Mouse (Mus musculus): ENCODE measurements around the gene 2310022A10Rik.

DNA sequence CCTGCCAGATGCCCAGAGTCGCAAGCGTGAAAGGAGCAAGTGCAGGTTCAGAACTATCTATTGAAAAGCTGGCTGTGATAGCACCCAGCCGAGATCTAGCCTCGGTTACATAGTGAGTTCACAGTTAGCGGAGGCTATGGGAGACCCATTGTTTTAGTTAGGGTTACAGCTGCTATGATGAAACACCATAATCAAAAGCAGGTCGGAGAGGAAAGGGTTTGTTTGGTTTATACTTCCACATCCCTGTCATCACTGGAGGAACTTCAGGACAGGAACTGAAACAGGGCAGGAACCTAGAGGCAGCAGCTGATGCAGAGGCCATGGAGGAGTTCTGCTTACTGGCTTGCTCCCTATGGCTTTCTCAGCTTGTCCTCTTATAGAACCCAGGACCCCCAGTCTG is 24.6 kb downstream of the 2310022A10Rik start:
- TF ChIP-seq POLR2A (IDR thresholded peaks at IDR 0.05; ENCODE audit: low read depth, low read length) (no peak), CTCF (IDR thresholded peaks at IDR 0.05; ENCODE audit: extremely low read depth, insufficient read depth, insufficient read length, insufficient replicate concordance) (no peak)

Measured in spleen, adult 2 months (tissue).